Mouse (Mus musculus) lung, postnatal 10 days (tissue): Measurements from ENCODE around the gene Peli1.

Experiments used
- DNase-seq: peaks from one replicate; pipeline ENCODE4 v3.0.0; 2021

Gene Peli1

DNA sequence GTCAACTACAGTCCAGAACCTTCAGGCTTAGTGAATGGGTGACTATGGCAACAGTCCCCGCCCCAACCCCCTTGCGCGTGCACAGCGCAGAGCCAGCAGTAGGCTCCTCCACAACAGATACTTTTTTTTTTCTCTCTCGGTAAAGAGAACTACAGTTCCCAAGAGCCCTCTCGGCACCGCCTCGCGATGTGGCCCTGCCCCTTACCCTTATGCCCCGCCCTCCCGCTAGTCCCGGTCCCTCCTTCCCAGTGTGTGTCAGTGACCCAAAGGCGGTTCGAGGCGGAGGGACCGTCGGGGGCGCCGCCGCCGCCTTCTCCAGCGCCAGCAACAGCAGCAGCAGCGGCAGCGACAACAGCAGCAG lies at the start of gene Peli1:
Gene Peli1 (plus strand): TSS at position 225 of the 361 bp plus-strand sequence.
- DNase-seq = peak; percentile 97

DNA sequence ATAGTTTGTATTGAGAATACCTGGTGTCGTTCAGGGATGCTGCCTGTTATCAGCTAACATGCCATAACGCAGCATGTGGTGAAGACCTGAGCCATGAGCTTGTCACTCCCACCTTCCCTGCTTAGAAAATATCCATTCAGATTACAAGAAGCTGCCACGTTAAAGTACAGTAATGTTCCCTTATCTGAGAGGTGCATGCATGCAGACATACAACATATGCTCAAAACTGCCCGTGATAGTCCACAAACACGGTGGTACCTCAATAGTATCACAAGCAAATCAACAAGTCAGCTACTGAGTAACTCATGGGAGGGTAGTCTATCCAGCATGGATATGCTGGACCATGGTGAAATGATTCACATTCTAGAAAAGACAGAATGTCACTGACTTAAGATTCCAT lies 48.5 kb upstream of the Peli1 start:
- DNase-seq = no peak

DNA sequence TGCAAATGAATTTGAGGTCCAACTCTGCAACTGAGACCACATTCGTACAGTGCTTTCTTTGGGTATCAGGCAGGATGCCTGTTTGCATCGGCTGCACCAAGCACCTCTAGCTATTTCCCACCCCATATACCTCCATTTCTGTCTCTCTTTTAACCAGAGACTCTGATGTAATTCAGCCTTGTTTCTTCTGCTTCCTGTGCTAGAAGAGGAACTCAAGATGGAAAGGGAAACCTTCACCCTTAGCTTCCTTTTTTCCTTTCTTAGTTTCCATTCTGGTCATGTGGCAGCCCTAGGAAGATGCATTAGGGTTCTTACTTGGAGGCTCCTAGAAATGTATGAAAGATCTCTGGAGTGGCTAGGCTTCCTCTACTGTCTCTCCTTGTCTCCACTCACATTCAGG lies 44.9 kb upstream of the Peli1 start:
- DNase-seq = no peak

DNA sequence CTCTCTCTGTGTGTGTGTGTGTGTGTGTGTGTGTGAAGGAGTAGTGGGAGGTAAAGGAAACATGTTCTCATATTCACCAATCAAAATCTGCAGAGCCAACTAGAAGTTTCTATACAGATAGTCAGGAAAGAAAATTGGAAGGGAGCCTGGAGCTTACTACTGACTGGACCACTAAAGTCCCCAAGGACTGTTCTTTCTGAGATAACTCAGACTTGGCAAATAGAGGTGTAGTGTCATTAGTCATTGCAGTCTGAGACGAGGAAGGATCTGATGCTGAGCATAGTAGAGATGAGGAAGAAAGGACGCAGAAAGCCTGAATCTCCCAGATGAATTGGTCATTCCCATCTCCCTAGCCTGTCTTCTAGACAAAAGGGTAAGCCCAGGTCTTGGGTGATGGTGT lies 43.2 kb upstream of the Peli1 start:
- DNase-seq = no peak

DNA sequence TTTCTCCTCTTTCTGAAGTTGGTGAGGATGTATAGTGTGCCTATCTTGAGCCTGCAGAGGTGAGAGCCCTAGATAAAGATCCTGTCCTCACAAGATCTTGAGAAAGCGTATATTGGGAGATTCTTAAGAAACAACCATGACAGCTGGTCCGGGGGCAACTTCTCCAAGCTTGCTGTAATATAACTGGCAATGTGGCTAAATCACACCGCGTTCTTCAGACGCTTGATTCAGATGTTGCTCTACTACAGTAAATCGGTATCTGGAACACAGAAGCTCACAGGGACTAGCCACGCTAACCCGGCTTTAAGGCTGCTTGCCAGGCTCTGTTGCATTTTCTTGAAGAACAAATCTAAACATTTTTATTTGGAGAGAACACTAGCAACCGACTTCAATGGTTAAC lies 39.4 kb upstream of the Peli1 start:
- no peak for DNase-seq

DNA sequence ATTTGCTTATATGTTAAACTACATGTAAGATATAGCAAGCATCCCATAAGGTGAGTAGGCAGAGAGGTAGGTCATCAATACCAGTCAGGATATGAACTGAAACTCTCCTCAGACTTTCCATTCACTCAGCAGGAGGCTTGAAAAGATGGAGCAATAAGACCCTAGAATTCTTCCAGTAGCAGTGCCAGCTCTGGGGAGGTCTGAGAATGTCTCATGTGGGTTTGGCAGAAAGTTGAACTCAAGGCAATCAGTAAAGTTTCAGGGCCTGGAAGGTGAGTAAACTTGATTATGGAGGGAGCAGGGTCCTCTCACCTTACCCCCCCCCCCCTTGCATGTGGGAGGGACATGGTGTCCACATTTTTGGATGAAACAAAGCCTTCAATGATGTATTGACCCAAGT lies 36.5 kb upstream of the Peli1 start:
- no peak for DNase-seq

DNA sequence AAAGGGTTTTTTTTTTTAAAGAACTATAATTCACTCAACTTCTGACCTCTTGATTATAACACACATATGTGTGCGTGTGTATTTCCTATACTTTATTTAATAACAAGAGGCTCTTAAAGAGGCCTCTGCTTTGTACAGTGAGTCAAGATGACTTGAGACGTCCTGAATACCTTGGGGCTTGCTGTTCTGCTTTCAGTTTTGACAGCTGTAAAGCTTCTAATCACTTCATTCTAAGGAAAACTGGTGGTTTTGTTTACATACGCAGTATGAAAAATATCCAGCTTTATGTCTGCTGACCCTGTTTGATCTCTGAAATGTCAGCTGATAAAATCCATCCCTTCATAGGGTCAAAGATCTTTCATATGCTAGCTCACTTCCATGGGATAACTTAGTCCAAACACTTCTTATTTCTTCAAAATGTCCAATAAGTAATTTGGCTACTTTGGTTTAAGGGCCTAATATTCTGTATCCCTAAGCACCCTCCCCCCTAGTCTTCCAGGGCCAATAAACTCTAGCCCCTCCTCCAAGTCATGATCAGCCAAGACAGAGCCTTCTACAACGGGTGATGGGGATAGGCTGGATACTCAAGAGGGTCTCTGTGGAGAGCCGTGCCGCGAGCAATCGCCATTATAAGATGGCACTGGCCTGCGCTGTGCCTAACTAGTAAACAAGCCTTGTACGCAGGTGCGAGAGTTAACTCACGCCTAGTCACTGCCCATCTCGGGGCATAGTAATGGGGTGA lies 34.8 kb upstream of the Peli1 start:
- no peak for DNase-seq

DNA sequence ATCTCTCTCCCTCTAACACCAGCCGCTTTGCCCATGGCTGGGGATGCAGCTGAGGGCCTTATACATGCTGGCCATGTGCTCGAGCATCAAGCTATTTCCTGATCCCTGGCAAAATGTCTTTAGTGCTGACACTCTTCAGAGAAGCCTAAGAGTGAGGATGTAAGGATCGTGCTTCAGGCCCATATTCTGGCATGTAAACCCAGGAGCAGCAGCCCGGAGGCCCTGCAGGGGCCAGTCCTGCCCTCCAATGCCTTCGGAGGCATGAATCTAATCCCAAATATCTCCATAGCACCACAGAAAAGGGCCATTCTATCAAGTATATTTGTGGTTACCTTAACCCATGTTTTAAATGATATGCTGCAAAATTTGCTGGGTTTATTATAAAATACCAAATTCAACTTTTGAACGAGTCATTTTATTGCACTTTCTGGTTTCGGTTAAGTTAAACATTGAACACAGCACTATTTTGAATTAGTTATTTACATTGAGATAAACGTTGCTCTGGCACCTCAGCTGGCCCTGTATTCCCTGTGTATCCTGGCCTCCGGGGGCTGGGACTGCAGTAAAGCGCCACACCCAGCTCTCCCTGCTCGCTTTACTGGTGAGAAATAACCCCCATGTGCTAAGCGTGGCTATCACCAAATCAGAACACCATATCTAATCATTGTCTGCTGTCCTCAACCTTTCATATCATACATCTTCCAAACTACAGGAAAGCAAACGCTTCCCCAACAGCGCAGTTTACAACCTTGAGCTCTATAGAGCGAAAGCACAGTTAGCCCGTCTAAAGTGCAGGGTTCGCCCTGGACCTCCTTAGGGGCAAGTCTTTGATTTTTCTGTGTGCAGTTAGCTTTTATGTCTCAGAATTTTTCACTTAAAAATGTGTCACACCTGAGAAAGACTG lies 33.3 kb upstream of the Peli1 start:
- no peak for DNase-seq

DNA sequence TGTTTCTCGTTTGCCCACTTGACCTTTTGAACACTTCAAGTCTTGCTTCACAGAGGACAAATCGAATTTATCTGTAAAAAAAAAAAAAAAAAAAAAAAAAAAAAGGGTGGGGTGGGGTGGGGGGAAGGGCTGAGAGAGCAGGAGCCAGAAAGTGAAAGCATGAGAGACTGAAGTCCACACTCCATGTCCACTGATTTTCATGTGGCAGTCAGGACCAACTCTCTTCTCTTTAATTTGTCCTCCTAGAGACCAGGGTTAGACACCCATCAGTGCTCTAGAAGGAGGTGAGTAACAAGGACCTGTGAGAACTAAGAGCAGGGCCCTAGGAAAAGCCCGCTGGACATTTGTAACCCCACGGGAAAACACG lies 32.7 kb upstream of the Peli1 start:
- no peak for DNase-seq

DNA sequence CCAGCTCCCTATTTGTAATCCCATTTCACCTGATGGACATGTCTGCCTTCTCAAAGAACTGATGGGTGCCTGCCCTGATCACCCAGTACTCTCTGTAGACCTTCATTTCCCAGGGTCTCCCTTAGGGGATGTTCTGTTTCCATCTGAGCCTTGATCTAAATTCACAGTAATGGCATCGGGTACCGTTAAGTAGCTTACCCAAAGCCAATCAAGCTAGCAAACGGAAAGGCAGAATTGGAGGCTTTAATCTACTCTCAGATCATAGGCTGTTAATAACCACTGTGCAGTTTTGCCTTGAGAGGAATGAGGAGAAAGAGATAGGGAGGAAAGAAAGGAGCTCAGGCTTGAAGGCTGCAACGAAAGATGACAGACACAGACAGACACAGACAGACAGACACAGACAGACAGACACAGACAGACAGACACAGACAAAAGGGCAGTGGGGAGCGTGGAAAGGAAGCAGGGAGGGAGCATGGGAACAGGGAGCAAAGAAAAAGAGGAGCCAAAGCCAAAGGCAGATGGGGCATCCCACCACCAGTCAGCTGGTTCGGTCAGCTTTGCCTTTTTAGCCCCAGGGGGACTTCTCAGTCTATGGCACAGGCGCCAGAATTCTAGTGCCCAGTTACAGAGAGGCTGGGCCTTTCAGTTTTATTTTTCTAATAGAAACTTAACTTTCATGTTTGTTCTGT lies 30.6 kb upstream of the Peli1 start:
- DNase-seq = no peak

DNA sequence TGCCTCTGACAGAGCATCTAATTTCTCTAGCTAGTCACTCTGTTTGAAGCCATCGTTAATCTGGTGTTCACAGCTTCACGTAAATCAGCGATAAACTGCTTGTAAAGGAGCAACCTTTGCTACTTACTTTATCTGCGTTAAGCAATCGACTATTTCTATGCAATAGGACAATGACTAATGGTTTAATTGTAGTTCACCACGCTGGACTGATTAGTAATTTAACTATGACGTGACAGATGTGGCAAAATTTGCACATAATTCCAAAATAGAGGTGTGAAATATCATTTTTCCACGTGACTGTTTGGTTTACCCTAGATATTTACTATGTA lies 30.1 kb upstream of the Peli1 start:
- no peak for DNase-seq

DNA sequence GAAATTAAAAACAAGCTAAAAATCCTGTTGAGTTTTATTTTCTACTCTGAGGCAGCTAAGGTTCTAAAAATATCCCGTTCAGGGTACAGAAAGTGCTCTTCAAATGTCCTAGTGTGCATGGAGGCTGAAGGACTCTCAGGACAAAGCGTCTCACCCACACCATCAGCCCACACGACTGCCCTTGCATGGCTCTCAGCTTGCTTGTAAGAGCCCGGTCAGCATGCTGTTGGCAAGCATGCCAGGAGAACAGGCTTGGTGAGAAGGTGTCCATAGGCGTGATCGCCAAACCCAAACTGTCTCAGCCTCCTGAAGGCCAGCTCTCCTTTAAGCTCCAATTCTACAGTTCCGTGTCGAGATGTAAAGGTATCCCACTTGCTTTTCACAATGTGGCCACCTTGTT lies 29.7 kb upstream of the Peli1 start:
- DNase-seq = peak; percentile 59

DNA sequence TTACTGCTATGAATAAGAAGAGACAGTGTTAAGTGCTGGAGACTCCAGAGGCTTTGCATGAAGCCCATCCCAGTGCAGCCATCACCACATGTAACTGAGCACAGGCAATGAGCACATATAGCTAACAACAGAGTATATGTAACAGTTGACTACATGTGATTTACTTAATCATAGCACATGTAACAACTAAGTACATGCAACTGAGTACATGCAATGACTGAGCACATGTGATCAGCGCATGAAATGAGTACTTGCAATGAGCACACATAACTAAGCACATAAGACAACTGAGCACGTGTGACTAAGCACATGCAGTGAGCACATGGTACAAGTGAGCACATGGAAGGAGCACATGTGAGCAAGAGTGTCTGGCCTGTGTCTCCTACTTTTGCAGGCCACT lies 29.0 kb upstream of the Peli1 start:
- DNase-seq = no peak

DNA sequence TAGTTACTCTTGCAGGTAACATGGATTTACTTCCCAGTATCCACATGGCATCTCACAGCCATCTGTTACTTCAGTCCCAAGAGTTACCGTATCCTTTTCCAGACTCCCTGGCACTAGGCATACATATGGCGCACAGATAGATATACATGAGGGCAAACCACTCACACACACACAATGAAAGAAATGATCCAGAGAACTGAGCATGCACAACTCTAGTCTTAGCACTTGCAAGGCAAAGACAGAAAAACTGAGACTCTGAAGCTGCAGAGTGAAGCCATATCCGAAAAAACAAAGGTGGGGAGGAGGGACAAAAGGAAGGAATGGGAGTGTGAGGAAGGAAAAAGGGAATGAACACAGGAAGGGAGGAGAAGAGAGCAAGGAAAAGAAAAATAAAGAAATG lies 27.8 kb upstream of the Peli1 start:
- DNase-seq = no peak

DNA sequence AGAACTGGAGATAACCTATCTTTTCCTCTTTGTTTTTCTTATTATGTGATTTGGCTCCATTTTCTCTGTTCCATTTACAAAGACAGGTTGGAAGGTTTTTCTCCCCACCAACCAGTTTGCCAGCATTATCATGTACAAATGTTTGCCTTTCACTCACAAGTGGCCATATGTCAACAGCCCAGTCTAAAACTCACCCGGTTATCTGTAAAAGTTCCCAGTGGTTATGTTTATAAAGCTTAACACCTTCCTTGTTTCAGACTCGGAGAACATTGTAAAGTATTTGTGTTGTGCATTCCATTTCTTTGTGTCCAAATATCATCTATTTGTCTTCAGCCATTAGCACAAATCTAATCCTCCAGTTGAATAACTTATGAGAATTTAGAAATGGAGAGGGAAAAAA lies 11.7 kb upstream of the Peli1 start:
- peak; percentile 25 for DNase-seq

DNA sequence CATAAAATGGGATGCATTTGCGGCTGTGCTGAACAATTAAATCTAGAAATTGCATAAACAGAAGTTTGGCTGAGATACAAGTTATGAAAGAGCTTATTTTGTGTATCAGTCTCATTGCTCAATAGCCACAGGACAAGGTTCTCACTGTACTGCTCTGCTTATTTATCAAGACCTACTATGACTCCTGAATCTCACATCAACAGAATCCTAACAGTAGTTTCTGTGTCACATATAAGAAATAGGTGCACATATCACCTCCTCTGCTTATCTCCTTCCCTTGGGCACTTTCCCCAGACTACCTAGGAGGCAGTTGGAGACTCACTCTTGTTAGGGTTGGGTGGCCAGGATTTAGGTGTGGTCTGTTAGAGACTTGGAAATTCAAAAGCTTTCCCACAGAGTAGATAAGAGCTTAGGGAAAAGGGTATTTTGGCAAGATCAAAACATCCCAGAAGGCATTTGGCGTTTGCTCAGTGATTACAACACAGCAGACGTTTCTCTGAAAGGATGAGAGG lies 11.2 kb upstream of the Peli1 start:
- peak; percentile 35 for DNase-seq

DNA sequence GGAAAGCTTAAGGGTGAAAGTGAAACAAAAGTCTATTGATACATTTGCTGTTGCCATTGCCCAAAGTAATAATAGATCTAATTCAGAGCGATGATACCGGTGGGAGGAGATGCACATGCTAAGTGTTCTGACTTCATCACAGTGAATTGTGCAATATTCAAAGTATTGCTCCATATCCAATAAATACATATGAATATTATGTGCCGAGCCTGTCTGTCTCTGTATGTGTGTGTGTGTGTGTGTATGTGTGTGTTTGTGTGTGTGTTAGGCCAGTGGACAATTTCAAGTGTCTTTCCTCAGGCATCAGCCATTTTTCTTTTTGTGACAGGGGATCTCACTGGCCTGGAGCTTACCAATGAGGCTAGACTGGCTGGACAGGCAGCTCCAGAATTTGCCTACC lies 9.9 kb upstream of the Peli1 start:
- DNase-seq = no peak

DNA sequence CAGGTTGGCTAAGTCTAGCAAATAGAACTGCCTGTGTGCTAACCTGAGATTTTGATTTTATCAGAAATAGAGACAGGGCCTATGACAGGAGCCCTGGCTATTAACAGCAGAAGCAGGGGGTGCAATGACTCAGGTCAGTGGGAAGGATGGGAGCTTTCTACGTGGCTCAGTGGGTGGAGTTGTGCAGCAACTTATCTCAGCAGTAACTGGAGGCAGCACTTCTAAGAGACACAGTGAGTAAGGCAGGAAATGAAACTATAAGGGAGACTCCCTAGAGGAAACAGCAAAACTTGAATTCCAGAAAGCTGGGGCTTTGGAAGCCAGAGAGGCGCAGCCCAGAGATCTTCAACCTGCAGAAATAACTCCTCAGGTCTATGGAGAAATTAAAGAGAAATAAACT lies 8.4 kb upstream of the Peli1 start:
- DNase-seq = peak; percentile 29

DNA sequence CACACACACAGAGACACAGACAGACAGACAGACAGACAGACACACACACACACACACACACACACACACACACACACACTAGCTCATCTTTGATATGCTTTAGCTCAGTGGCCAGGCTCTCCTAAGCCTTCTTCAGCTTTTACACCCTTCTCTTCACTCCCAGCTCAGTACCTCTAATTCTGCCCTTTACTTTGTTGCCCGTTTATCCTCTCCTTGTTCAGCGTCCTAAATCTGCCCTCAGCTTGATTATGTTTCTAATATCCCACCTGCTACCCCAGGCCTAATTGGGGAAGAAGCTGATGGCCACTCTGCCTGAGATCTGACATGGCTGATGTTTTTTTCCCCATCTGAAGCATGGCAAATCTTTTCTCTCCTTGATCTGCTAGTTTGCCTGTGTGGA lies 2.7 kb upstream of the Peli1 start:
- no peak for DNase-seq

DNA sequence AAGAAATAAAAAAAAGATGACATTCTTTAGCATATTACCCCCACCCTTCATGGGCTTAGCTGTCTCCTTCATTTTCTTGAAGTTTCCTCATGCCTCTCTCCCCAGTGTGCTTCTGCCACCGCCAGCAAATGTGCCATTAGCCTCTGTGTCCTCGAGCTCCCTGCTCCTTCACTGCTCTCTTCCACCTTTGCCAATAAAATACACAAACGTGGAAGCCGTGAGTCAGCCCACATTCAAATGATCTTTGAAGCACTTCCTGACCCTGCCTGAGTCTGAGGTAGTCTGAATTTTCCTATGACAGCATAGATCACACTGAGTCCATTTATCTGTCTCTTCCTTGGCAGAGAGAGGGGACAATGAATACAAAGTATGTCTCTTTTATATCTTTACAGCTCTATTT lies 1.5 kb upstream of the Peli1 start:
- no peak for DNase-seq

DNA sequence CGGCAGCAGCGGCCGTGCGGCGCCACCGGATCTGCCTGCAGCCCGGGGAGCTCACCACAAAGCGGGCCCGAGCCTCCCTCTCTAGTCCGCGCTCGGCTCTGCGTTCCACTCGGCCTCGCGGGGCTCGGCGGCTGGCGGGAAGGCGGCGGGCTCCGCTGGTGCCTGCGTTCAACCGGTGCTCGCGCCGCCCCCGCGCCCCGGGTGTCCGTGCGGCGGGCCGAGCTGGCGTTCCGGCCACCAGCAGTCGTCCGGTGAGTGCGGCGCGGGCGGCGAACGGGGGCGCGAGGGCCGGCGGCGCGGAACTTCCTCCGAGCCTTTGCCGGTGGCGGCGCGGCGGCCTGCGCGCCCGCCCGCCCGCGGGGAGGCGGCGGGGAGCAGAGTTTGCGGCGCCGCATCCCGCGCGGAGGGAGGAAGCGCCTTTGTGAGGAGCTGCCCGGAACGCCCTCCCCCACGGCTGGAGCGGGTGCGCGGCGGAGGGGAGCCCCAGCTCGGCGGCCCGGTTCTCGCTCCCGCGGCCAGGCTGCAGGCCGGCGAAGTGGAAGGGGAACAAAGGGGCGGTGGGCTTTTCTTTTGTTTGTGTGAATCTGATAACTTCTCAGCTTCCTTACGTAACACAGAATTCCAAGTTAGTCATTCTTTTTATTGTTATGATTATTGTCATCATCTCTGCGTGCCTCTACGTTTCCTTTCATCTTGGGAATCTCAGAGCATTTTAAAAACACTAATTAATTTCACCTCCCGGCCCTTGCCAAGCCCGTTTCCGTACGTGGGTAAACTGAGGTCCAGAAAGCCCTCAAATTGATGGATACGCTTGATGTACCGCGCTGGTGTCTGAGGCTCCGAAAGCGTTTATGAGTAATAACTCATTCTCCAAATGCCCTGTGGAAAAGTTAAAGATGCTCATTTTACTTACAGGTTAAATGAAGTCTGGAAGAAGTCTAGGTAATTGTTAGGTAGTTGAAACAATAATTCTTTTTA lies 626 bp downstream of the Peli1 start:
- DNase-seq = peak; percentile 79

DNA sequence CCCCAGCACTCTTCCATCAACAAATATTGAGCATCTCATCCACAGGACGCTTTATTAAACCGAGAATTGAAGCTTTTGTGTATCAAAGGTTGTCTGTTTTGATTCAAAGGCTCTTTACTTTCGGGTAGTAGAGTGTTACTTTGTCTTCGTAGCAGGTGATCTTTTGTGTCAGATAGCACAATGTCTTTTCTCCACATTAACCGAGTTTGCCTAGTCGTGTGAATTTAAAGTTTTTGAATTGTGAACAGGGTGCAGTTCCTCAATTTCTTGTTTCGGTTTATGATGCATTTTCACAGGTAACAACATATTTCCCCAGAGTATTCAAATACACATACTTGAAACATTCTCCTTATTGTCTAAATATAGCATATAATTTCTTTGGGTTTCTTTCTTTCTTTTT lies 1.5 kb downstream of the Peli1 start:
- no peak for DNase-seq
